Comparison of ENCODE assay signal across 10 mouse cellular contexts in the genomic region with DNA sequence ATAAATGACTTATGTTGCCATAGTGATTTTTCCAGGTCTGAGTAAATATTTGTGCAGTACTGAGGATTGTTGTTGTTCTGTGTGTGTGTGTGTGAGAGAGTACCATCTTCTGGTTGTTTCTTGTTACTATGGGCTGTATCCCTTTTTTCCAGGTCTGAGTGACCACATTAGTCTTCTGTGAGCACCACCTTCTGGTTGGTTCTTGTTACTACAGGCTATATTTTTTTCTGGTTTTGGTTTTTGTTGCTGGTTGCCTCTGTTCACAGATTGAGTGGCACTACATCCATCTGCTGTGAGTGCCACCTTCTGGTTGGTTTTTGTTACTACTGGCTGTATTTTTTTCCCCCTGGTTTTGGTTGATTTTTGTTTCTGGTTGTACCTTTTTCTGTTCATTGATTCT. TPM values are rescaled to one million over a fixed set of nuclear protein-coding genes. Genes with fewer than 3 reads are reported as not detected.
A peak's percentile ranks its signal among the peaks of the same experiment; 100 is the strongest.
DNase-seq lines count a peak whose midpoint lies in the region; ATAC-seq lines count a peak whose summit lies in the region.
"Had no signal": no experiment of that assay in that cellular context is flagged by ENCODE, and none has a peak within 500 bp of the region (broad histone marks: within the 10 kb centered on the region; RNA-seq: fewer than 3 reads in every experiment).

No protein-coding gene starts in this region.

- H3K9ac ChIP-seq in forebrain, embryonic 15.5 days (replicated peaks) = no peak overlapping the region
- H3K9ac ChIP-seq: neural tube, embryonic 12.5 days had no signal

- no peak for DNase-seq in frontal cortex, postnatal 10 days (ENCODE audit: low spot score in 2 of 2)
- peak; percentile 41 for DNase-seq in right cerebral cortex, adult 18-20 months
- no peak for DNase-seq in right cerebral cortex, postnatal 25 days
- peak; percentile 82 for DNase-seq in cerebellum, adult 9-11 months
- peak; percentile 67 for DNase-seq in kidney, postnatal 14 days
- DNase-seq in retina, embryonic 14.5 days (ENCODE audit: low spot score) = peak; percentile 83

- H3K36me3 ChIP-seq in forebrain, embryonic 15.5 days = no peaks in the 10 kb centered on the region
- H3K36me3 ChIP-seq: neural tube, embryonic 12.5 days had no signal

- H3K4me2 ChIP-seq in forebrain, embryonic 15.5 days (replicated peaks) = no peak overlapping the region
- H3K4me2 ChIP-seq: neural tube, embryonic 12.5 days had no signal

- H3K9me3 ChIP-seq in forebrain, embryonic 15.5 days = no peaks in the 10 kb centered on the region
- H3K9me3 ChIP-seq: neural tube, embryonic 12.5 days had no signal

- no peak overlapping the region for H3K27ac ChIP-seq in forebrain, embryonic 15.5 days (replicated peaks)
- H3K27ac ChIP-seq: neural tube, embryonic 12.5 days had no signal

- H3K27me3 ChIP-seq in forebrain, embryonic 15.5 days = no peaks in the 10 kb centered on the region
- H3K27me3 ChIP-seq: neural tube, embryonic 12.5 days had no signal

- H3K4me3 ChIP-seq in forebrain, embryonic 15.5 days = no peak overlapping the region
- H3K4me3 ChIP-seq: neural tube, embryonic 12.5 days had no signal

- ATAC-seq in frontal cortex, adult (ENCODE audit: low TSS enrichment) = peak; percentile 59; the same call in 1 of the 2 replicates
- no peak for ATAC-seq in forebrain, embryonic 15.5 days (replicated peaks)

- H3K4me1 ChIP-seq in forebrain, embryonic 15.5 days = no peaks in the 10 kb centered on the region
- H3K4me1 ChIP-seq: neural tube, embryonic 12.5 days had no signal

RNA-seq across cellular contexts. Expression of gene Mrpl40, which starts 18.1 kb away (rescaled TPM):
- 62.9 and 67.0 TPM in 2 replicates for polyA plus RNA-seq in forebrain, embryonic 15.5 days (2015; fragmentation: Nextera tagmentation; extraction: Ambion mirVana)

RNA-seq across cellular contexts. Expression of gene Hira, which starts 18.3 kb away (rescaled TPM):
- 25.1 and 27.8 TPM in 2 replicates for polyA plus RNA-seq in forebrain, embryonic 15.5 days (2015; fragmentation: Nextera tagmentation; extraction: Ambion mirVana)

RNA-seq across cellular contexts. Expression of gene Gm28539, which starts 22.2 kb away (rescaled TPM):
- polyA plus RNA-seq in forebrain, embryonic 15.5 days (2015; fragmentation: Nextera tagmentation; extraction: Ambion mirVana) = not detected in 2 replicates
- polyA plus RNA-seq: intestine, embryonic 14.5 days; neural tube, embryonic 12.5 days had no signal

RNA-seq across cellular contexts. Expression of gene 2510002D24Rik, which starts 22.2 kb away (rescaled TPM):
- polyA plus RNA-seq in forebrain, embryonic 15.5 days (2015; fragmentation: Nextera tagmentation; extraction: Ambion mirVana) = 30.7 and 31.2 TPM in 2 replicates

RNA-seq across cellular contexts. Expression of gene Cdc45, which starts 46.8 kb away (rescaled TPM):
- 24.8 and 27.3 TPM in 2 replicates for polyA plus RNA-seq in forebrain, embryonic 15.5 days (2015; fragmentation: Nextera tagmentation; extraction: Ambion mirVana)

Comparison
In these comparisons a context has a peak if more than half of its experiments do, and no peak if none do; other contexts are left out.
1. DNase-seq: peak in right cerebral cortex, adult 18-20 months (single experiment), cerebellum, adult 9-11 months (single experiment), kidney, postnatal 14 days (single experiment) and retina, embryonic 14.5 days (single experiment); none in frontal cortex, postnatal 10 days (0 of 2) and right cerebral cortex, postnatal 25 days (single experiment).